Mouse (Mus musculus): Measurements from ENCODE around the gene Irak2. TPM values are rescaled to one million over a fixed set of nuclear protein-coding genes. Genes with fewer than 3 reads are reported as not detected.

Irak2 gene
- not detected in 2 replicates for polyA plus RNA-seq (2012; ENCODE audit: insufficient read depth, insufficient read length, low replicate concordance, missing spikeins)

GRCm38 (mm10) chr6:113638302-113639040, at the start of gene Irak2:
Gene Irak2 (plus strand): TSS chr6:113638467.
- peak; percentile 99 for TF ChIP-seq CTCF (IDR thresholded peaks at IDR 0.05; ENCODE audit: insufficient read depth, low read depth, low read length)
- no peak for TF ChIP-seq POLR2A (IDR thresholded peaks at IDR 0.05; ENCODE audit: insufficient read depth, low read depth, low read length)
- Histone ChIP-seq H3K27ac (ENCODE audit: insufficient read depth, low read depth, low read length) (no peak within 1 kb of the TSS), H3K4me1 (ENCODE audit: control insufficient read depth, insufficient read depth, low read length) (no peaks in the 10 kb centered on the region), H3K4me3 (ENCODE audit: insufficient read depth, low read depth, low read length) (peak within 1 kb of the TSS; percentile 72)
- WGBS, result 7% methylated on average over 37 of the region's 37 CpGs

- no peak overlapping the region for H3K27ac ChIP-seq (ENCODE audit: insufficient read depth, low read depth, low read length)
- H3K4me1 ChIP-seq (ENCODE audit: control insufficient read depth, insufficient read depth, low read length), result no peaks in the 10 kb centered on the region
- H3K4me3 ChIP-seq (ENCODE audit: insufficient read depth, low read depth, low read length), result no peak overlapping the region
- TF ChIP-seq CTCF (IDR thresholded peaks at IDR 0.05; ENCODE audit: insufficient read depth, low read depth, low read length) (no peak), POLR2A (IDR thresholded peaks at IDR 0.05; ENCODE audit: insufficient read depth, low read depth, low read length) (no peak)
- 95% methylated on average over 2 of the region's 2 CpGs for WGBS
Measured at GRCm38 (mm10) chr6:113592637-113593036, 45.6 kb upstream of the Irak2 start.

DNA sequence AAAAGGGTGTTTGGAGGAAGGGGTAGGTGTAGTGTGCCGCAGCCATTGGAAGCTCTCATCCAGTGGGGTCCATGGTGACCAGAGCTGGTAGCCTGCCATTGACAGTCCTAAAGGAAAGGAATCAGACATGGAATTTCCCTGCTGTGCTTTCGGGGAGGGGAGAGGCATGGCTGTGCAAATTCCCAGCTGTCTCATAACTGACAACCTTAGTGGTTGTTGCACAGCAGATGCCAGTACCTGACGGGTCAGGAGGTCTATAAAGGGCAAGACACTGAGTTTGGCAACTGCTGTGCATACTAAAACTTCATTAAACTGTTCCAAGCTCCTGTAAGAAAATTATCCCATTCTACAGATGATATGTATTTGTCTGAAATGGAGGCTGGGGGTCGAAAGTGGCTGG, 40.3 kb upstream of the Irak2 start:
- Histone ChIP-seq H3K27ac (ENCODE audit: insufficient read depth, low read depth, low read length) (no peak overlapping the region), H3K4me1 (ENCODE audit: control insufficient read depth, insufficient read depth, low read length) (peaks cover 3% of the 10 kb centered on the region; the same call in 1 of the 2 replicates), H3K4me3 (ENCODE audit: insufficient read depth, low read depth, low read length) (no peak overlapping the region)
- TF ChIP-seq POLR2A (IDR thresholded peaks at IDR 0.05; ENCODE audit: insufficient read depth, low read depth, low read length), result no peak
- WGBS, result 92% methylated on average over 4 of the region's 4 CpGs

DNA sequence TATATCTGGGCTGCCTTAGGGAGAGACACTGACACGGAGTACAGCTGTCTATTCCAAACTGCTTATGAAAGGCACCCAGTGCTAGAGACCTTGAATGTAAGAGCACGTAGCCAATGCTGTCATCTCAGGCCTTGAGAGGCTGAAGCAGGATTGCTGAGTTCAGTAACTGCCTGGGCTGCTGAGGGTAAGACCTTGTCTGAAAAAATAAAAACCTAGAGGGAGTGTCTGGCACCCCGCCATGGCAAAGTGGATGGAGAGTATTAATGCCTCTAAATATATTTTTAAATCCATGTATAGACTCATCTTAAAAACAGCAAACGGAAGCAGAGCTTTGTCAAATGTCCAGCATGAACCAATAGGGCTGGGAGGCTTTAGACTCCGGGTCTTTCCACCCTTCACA, 38.4 kb upstream of the Irak2 start:
- WGBS, result 64% methylated on average over 5 of the region's 5 CpGs

GRCm38 (mm10) chr6:113600543-113601139, 37.6 kb upstream of the Irak2 start, which contains the start of gene Fancd2os:
Gene Fancd2os (minus strand): TSS chr6:113600715.
- no peak for TF ChIP-seq CTCF (IDR thresholded peaks at IDR 0.05; ENCODE audit: insufficient read depth, low read depth, low read length)
- no peak for TF ChIP-seq POLR2A (IDR thresholded peaks at IDR 0.05; ENCODE audit: insufficient read depth, low read depth, low read length)
- no peak within 1 kb of the TSS for H3K27ac ChIP-seq (ENCODE audit: insufficient read depth, low read depth, low read length)
- peaks cover 3% of the 10 kb centered on the region; the same call in 1 of the 2 replicates for H3K4me1 ChIP-seq (ENCODE audit: control insufficient read depth, insufficient read depth, low read length)
- no peak within 1 kb of the TSS for H3K4me3 ChIP-seq (ENCODE audit: insufficient read depth, low read depth, low read length)
- WGBS, result 38% methylated on average over 23 of the region's 23 CpGs

More for the DNA sequence above, 38.4 kb upstream of the Irak2 start:
- Histone ChIP-seq H3K4me1 (ENCODE audit: control insufficient read depth, insufficient read depth, low read length) (peaks cover 3% of the 10 kb centered on the region; the same call in 1 of the 2 replicates), H3K4me3 (ENCODE audit: insufficient read depth, low read depth, low read length) (no peak overlapping the region), H3K27ac (ENCODE audit: insufficient read depth, low read depth, low read length) (no peak overlapping the region)
- TF ChIP-seq CTCF (IDR thresholded peaks at IDR 0.05; ENCODE audit: insufficient read depth, low read depth, low read length) (no peak), POLR2A (IDR thresholded peaks at IDR 0.05; ENCODE audit: insufficient read depth, low read depth, low read length) (no peak)

GRCm38 (mm10) chr6:113602821-113603220, 35.4 kb upstream of the Irak2 start:
- TF ChIP-seq POLR2A (IDR thresholded peaks at IDR 0.05; ENCODE audit: insufficient read depth, low read depth, low read length), result no peak
- Histone ChIP-seq H3K27ac (ENCODE audit: insufficient read depth, low read depth, low read length) (no peak overlapping the region), H3K4me1 (ENCODE audit: control insufficient read depth, insufficient read depth, low read length) (peaks cover 8% of the 10 kb centered on the region), H3K4me3 (ENCODE audit: insufficient read depth, low read depth, low read length) (no peak overlapping the region)
- 90% methylated on average over 6 of the region's 6 CpGs for WGBS

- TF ChIP-seq POLR2A (IDR thresholded peaks at IDR 0.05; ENCODE audit: insufficient read depth, low read depth, low read length) (no peak), CTCF (IDR thresholded peaks at IDR 0.05; ENCODE audit: insufficient read depth, low read depth, low read length) (no peak)
- Histone ChIP-seq H3K4me3 (ENCODE audit: insufficient read depth, low read depth, low read length) (peak overlapping the region; percentile 89), H3K4me1 (ENCODE audit: control insufficient read depth, insufficient read depth, low read length) (peaks cover 10% of the 10 kb centered on the region), H3K27ac (ENCODE audit: insufficient read depth, low read depth, low read length) (peak overlapping the region; percentile 53)
- 53% methylated on average over 12 of the region's 12 CpGs for WGBS
Measured at GRCm38 (mm10) chr6:113603993-113604392, 34.3 kb upstream of the Irak2 start.

DNA sequence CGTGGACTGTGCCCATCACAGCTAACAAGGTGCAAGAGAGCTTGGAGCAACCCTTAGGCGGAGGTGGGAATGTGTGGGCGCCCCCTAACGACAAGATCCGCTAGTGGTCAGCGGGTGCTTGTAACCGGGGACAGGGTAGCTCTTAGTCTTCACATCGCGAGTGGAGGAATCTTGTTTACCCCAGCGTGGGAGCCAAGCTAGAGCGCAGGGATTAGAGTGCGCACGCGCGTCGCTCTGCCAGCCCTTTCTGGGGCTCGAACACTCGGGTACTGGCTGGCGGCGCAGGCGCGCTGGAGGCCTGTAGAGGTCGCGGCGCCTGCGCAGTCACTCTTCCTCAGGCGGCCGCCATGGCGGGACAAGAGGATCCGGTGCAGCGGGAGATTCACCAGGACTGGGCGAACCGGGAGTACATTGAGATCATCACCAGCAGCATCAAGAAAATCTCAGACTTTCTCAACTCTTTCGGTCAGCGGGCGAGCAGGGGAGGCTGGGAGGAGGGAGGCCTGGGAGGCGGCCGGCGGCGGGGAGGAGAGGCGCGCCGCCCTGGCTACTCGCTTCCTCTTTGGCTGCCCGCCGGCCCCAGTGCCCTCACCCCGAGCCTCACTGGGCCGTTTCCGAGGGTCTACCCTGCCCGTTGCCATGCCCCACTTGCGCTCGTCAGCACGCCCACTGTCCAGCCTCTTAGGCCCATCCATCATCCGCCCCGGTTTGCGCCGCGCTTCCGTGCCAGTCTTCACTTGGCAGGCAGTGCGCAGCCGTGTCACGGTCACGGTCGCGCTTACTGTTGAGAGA, 33.6 kb upstream of the Irak2 start, which contains the start of gene Brk1:
Gene Brk1 (plus strand): TSS at position 341 of the 792 bp plus-strand sequence.
- TF ChIP-seq POLR2A (IDR thresholded peaks at IDR 0.05; ENCODE audit: insufficient read depth, low read depth, low read length), result peak; percentile 73
- TF ChIP-seq CTCF (IDR thresholded peaks at IDR 0.05; ENCODE audit: insufficient read depth, low read depth, low read length), result peak; percentile 30; the same call in 1 of the 2 replicates
- Histone ChIP-seq H3K27ac (ENCODE audit: insufficient read depth, low read depth, low read length) (peak within 1 kb of the TSS; percentile 53), H3K4me1 (ENCODE audit: control insufficient read depth, insufficient read depth, low read length) (peaks cover 13% of the 10 kb centered on the region), H3K4me3 (ENCODE audit: insufficient read depth, low read depth, low read length) (peak within 1 kb of the TSS; percentile 89)
- WGBS, result under 1% methylated on average over 61 of the region's 65 CpGs

Data from olfactory bulb, adult 2 months (tissue).